Mouse (Mus musculus): Measurements from ENCODE around the gene Sla2.
"Not testable (repeated sequence)": the region's sequence is repeated elsewhere in the genome, so short reads cannot be mapped to it uniquely, and the experiment has no call there.

The Sla2 gene

GRCm38 (mm10) chr2:156887017-156887416 is at the start of gene Sla2:
TSS of gene Sla2 (minus strand) at chr2:156887192.
- no peak for DNase-seq (ENCODE audit: low read depth, low spot score)

- DNase-seq (ENCODE audit: low read depth, low spot score): no peak
Measured at GRCm38 (mm10) chr2:156935005-156935404, 48.0 kb upstream of the Sla2 start.

- DNase-seq (ENCODE audit: low read depth, low spot score): no peak
Measured at GRCm38 (mm10) chr2:156933426-156933825, 46.4 kb upstream of the Sla2 start.

GRCm38 (mm10) chr2:156931421-156931820 is 44.4 kb upstream of the Sla2 start:
- no peak for DNase-seq (ENCODE audit: low read depth, low spot score)

- DNase-seq (ENCODE audit: low read depth, low spot score): no peak
Measured at GRCm38 (mm10) chr2:156930549-156930948, 43.6 kb upstream of the Sla2 start.

GRCm38 (mm10) chr2:156929519-156930120 is 42.6 kb upstream of the Sla2 start:
- DNase-seq (ENCODE audit: low read depth, low spot score): no peak

- DNase-seq (ENCODE audit: low read depth, low spot score): no peak
Measured at GRCm38 (mm10) chr2:156928606-156929005, 41.6 kb upstream of the Sla2 start.

- no peak for DNase-seq (ENCODE audit: low read depth, low spot score)
Measured at GRCm38 (mm10) chr2:156927663-156928062, 40.7 kb upstream of the Sla2 start.

- DNase-seq (ENCODE audit: low read depth, low spot score): not testable (repeated sequence)
Measured at GRCm38 (mm10) chr2:156925611-156926010, 38.6 kb upstream of the Sla2 start.

- DNase-seq (ENCODE audit: low read depth, low spot score): not testable (repeated sequence)
Measured at GRCm38 (mm10) chr2:156925075-156925474, 38.1 kb upstream of the Sla2 start.

- no peak for DNase-seq (ENCODE audit: low read depth, low spot score)
Measured at GRCm38 (mm10) chr2:156924210-156924898, 37.4 kb upstream of the Sla2 start.

GRCm38 (mm10) chr2:156923057-156923456 is 36.1 kb upstream of the Sla2 start:
- DNase-seq (ENCODE audit: low read depth, low spot score): no peak

- DNase-seq (ENCODE audit: low read depth, low spot score): no peak
Measured at GRCm38 (mm10) chr2:156919796-156920195, 32.8 kb upstream of the Sla2 start.

- not testable (repeated sequence) for DNase-seq (ENCODE audit: low read depth, low spot score)
Measured at GRCm38 (mm10) chr2:156919191-156919590, 32.2 kb upstream of the Sla2 start.

- DNase-seq (ENCODE audit: low read depth, low spot score): no peak
Measured at GRCm38 (mm10) chr2:156918562-156918961, 31.6 kb upstream of the Sla2 start.

- DNase-seq (ENCODE audit: low read depth, low spot score): no peak
Measured at GRCm38 (mm10) chr2:156916419-156917125, 29.6 kb upstream of the Sla2 start.

GRCm38 (mm10) chr2:156915559-156915958 is 28.6 kb upstream of the Sla2 start:
- no peak for DNase-seq (ENCODE audit: low read depth, low spot score)

GRCm38 (mm10) chr2:156913191-156913590 is 26.2 kb upstream of the Sla2 start:
- DNase-seq (ENCODE audit: low read depth, low spot score): no peak

- not testable (repeated sequence) for DNase-seq (ENCODE audit: low read depth, low spot score)
Measured at GRCm38 (mm10) chr2:156905931-156906330, 18.9 kb upstream of the Sla2 start.

GRCm38 (mm10) chr2:156904976-156905717 is 18.2 kb upstream of the Sla2 start:
- DNase-seq (ENCODE audit: low read depth, low spot score): peak; percentile 47

GRCm38 (mm10) chr2:156903367-156903766 is 16.4 kb upstream of the Sla2 start:
- DNase-seq (ENCODE audit: low read depth, low spot score): peak; percentile 24

- DNase-seq (ENCODE audit: low read depth, low spot score): not testable (repeated sequence)
Measured at GRCm38 (mm10) chr2:156902411-156902810, 15.4 kb upstream of the Sla2 start.
